Mouse (Mus musculus): ENCODE results near the gene Adamtsl1. TPM values are rescaled to one million over a fixed set of nuclear protein-coding genes. Genes with fewer than 3 reads are reported as not detected.

Adamtsl1 gene
- polyA plus RNA-seq (2012; ENCODE audit: insufficient read depth, insufficient read length, missing spikeins), result 0.79 and 3.2 TPM in 2 replicates

- H3K27ac ChIP-seq (replicated peaks; ENCODE audit: low read depth, low read length), result no peak within 1 kb of the TSS
Observed at GRCm38 (mm10) chr4:85513792-85514191, at the start of gene Adamtsl1. Gene Adamtsl1 (plus strand): TSS chr4:85514172.

GRCm38 (mm10) chr4:85483586-85483985 lies 30.4 kb upstream of the Adamtsl1 start:
- no peaks in the 10 kb centered on the region for H3K4me1 ChIP-seq (ENCODE audit: control insufficient read depth, insufficient read depth, insufficient read length, low read length)
- no peak overlapping the region for H3K4me3 ChIP-seq (ENCODE audit: insufficient read depth, low read depth, low read length)
- H3K27ac ChIP-seq (replicated peaks; ENCODE audit: low read depth, low read length), result no peak overlapping the region

More at GRCm38 (mm10) chr4:85513792-85514191, at the start of gene Adamtsl1:
- Histone ChIP-seq H3K4me3 (ENCODE audit: insufficient read depth, low read depth, low read length) (no peak within 1 kb of the TSS; the same call in 1 of the 2 replicates), H3K4me1 (ENCODE audit: control insufficient read depth, insufficient read depth, insufficient read length, low read length) (0 out of 2 replicates have a peak, but pooled peaks cover 2% of the 10 kb centered on the region)

GRCm38 (mm10) chr4:85486316-85486946 lies 27.5 kb upstream of the Adamtsl1 start:
- no peaks in the 10 kb centered on the region for H3K4me1 ChIP-seq (ENCODE audit: control insufficient read depth, insufficient read depth, insufficient read length, low read length)
- no peak overlapping the region for H3K27ac ChIP-seq (replicated peaks; ENCODE audit: low read depth, low read length)

DNA sequence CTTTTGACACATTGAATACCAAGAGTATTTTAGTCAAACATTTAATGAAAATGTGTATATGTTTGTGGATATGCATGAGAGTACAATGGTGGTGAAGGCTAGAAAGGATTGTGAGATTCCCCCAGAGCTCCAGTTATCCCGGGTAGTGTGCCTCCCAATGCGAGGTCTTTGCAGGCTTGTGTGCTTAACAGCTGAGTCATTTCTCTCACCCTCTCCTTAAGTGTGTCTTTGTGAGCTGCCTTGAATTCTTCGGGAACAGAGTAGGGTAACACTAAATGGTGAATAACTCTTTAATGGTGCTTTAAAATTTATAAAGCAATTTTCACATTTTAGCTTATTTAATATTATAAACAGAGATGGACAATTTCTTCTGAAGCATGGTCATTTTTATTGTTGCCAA lies 8.3 kb upstream of the Adamtsl1 start:
- H3K4me1 ChIP-seq (ENCODE audit: control insufficient read depth, insufficient read depth, insufficient read length, low read length), result no peaks in the 10 kb centered on the region
- H3K4me3 ChIP-seq (ENCODE audit: insufficient read depth, low read depth, low read length), result no peak overlapping the region
- H3K27ac ChIP-seq (replicated peaks; ENCODE audit: low read depth, low read length), result no peak overlapping the region

More at GRCm38 (mm10) chr4:85486316-85486946, 27.5 kb upstream of the Adamtsl1 start:
- H3K4me3 ChIP-seq (ENCODE audit: insufficient read depth, low read depth, low read length), result no peak overlapping the region

DNA sequence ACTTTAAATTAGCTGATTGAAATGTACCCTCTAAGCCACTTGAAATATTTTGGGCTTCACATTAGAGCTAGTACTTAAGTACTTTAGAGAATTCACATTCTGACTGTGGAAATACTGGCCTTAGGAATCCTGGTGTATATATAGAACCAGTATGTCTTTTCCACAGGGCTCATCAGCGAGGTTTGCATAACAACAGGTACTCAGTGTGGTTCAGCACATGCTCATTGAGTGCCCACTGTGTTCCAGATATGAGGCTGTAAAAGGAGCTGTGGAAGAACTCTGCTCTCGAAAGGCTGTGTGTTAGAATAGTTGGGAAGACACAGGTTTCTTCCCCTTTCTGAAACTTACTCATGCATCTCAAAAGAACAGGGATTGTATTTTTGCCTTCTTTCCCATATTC lies 7.0 kb upstream of the Adamtsl1 start:
- H3K27ac ChIP-seq (replicated peaks; ENCODE audit: low read depth, low read length), result no peak overlapping the region
- no peak overlapping the region for H3K4me3 ChIP-seq (ENCODE audit: insufficient read depth, low read depth, low read length)
- no peaks in the 10 kb centered on the region for H3K4me1 ChIP-seq (ENCODE audit: control insufficient read depth, insufficient read depth, insufficient read length, low read length)

- Histone ChIP-seq H3K27ac (replicated peaks; ENCODE audit: low read depth, low read length) (no peak overlapping the region), H3K4me3 (ENCODE audit: insufficient read depth, low read depth, low read length) (no peak overlapping the region), H3K4me1 (ENCODE audit: control insufficient read depth, insufficient read depth, insufficient read length, low read length) (no peaks in the 10 kb centered on the region)
Observed at GRCm38 (mm10) chr4:85507491-85507890, 6.5 kb upstream of the Adamtsl1 start.

- H3K4me1 ChIP-seq (ENCODE audit: control insufficient read depth, insufficient read depth, insufficient read length, low read length), result 0 out of 2 replicates have a peak, but pooled peaks cover 2% of the 10 kb centered on the region
- H3K27ac ChIP-seq (replicated peaks; ENCODE audit: low read depth, low read length), result no peak overlapping the region
- H3K4me3 ChIP-seq (ENCODE audit: insufficient read depth, low read depth, low read length), result no peak overlapping the region
Observed at GRCm38 (mm10) chr4:85513288-85513687, 684 bp upstream of the Adamtsl1 start.

GRCm38 (mm10) chr4:85514205-85514681 lies 271 bp downstream of the Adamtsl1 start:
- H3K27ac ChIP-seq (replicated peaks; ENCODE audit: low read depth, low read length), result no peak overlapping the region
- 0 out of 2 replicates have a peak, but pooled peaks cover 2% of the 10 kb centered on the region for H3K4me1 ChIP-seq (ENCODE audit: control insufficient read depth, insufficient read depth, insufficient read length, low read length)

DNA sequence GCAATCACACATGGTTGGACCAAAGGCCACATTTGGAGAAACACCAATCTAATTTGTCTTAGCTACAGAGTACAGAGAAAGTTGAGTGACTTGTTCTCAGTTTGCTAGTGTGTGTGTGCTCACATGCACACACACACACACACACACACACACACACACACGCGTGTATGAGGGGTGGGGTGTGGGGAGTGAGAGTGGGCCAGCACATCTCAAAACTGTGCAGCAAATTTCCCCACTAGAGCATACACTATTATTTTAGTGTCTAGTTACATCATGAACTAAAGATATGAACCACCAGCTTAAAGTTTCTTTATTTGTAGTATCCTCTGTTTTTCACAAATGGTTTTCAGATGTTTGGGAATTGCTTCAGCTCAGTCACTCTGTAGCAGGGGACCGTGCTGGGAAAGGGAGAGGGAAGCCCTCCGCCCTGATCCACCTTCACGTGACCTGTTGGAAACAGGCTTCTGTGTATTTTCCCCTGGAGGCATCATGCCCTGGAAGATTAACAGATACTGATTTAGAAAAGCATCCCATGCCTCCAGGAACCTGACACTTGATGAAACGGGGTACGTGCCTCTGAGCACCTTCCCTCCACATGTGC lies 13.1 kb downstream of the Adamtsl1 start:
- Histone ChIP-seq H3K4me1 (ENCODE audit: control insufficient read depth, insufficient read depth, insufficient read length, low read length) (no peaks in the 10 kb centered on the region), H3K4me3 (ENCODE audit: insufficient read depth, low read depth, low read length) (no peak overlapping the region), H3K27ac (replicated peaks; ENCODE audit: low read depth, low read length) (no peak overlapping the region)

More at GRCm38 (mm10) chr4:85514205-85514681, 271 bp downstream of the Adamtsl1 start:
- no peak overlapping the region; the same call in 1 of the 2 replicates for H3K4me3 ChIP-seq (ENCODE audit: insufficient read depth, low read depth, low read length)

- no peak overlapping the region for H3K27ac ChIP-seq (replicated peaks; ENCODE audit: low read depth, low read length)
- H3K4me3 ChIP-seq (ENCODE audit: insufficient read depth, low read depth, low read length), result no peak overlapping the region
- no peaks in the 10 kb centered on the region for H3K4me1 ChIP-seq (ENCODE audit: control insufficient read depth, insufficient read depth, insufficient read length, low read length)
Observed at GRCm38 (mm10) chr4:85529852-85530251, 15.9 kb downstream of the Adamtsl1 start.

GRCm38 (mm10) chr4:85539677-85540076 lies 25.7 kb downstream of the Adamtsl1 start:
- Histone ChIP-seq H3K27ac (replicated peaks; ENCODE audit: low read depth, low read length) (no peak overlapping the region), H3K4me3 (ENCODE audit: insufficient read depth, low read depth, low read length) (no peak overlapping the region)

GRCm38 (mm10) chr4:85543221-85543620 lies 29.2 kb downstream of the Adamtsl1 start:
- Histone ChIP-seq H3K27ac (replicated peaks; ENCODE audit: low read depth, low read length) (no peak overlapping the region), H3K4me3 (ENCODE audit: insufficient read depth, low read depth, low read length) (no peak overlapping the region), H3K4me1 (ENCODE audit: control insufficient read depth, insufficient read depth, insufficient read length, low read length) (no peaks in the 10 kb centered on the region)

More at GRCm38 (mm10) chr4:85539677-85540076, 25.7 kb downstream of the Adamtsl1 start:
- H3K4me1 ChIP-seq (ENCODE audit: control insufficient read depth, insufficient read depth, insufficient read length, low read length), result no peaks in the 10 kb centered on the region

DNA sequence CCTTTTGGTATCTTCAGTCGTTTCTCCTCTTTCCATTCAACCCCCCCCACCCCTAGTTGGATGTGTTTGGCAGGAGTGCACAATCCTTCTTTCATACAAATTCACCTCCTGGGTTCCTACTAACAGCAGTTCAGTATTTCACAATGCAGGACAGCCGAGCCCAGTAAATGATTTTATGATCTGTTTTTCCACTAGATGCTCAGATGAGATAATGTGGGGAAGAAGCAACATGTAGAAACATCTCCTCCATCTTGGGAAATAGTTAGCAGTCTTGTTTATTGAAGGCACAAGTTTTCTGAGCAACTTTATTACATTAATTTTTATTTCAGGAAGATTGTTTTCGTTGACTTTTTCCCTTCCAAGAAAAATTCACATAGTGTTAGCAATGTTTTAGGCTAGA lies 40.7 kb downstream of the Adamtsl1 start:
- Histone ChIP-seq H3K27ac (replicated peaks; ENCODE audit: low read depth, low read length) (no peak overlapping the region), H3K4me3 (ENCODE audit: insufficient read depth, low read depth, low read length) (no peak overlapping the region), H3K4me1 (ENCODE audit: control insufficient read depth, insufficient read depth, insufficient read length, low read length) (no peaks in the 10 kb centered on the region)

- Histone ChIP-seq H3K4me1 (ENCODE audit: control insufficient read depth, insufficient read depth, insufficient read length, low read length) (no peaks in the 10 kb centered on the region), H3K4me3 (ENCODE audit: insufficient read depth, low read depth, low read length) (no peak overlapping the region), H3K27ac (replicated peaks; ENCODE audit: low read depth, low read length) (no peak overlapping the region)
Observed at GRCm38 (mm10) chr4:85559753-85560152, 45.8 kb downstream of the Adamtsl1 start.

- Histone ChIP-seq H3K4me3 (ENCODE audit: insufficient read depth, low read depth, low read length) (no peak overlapping the region), H3K4me1 (ENCODE audit: control insufficient read depth, insufficient read depth, insufficient read length, low read length) (no peaks in the 10 kb centered on the region), H3K27ac (replicated peaks; ENCODE audit: low read depth, low read length) (no peak overlapping the region)
Observed at GRCm38 (mm10) chr4:85585426-85585825, 71.5 kb downstream of the Adamtsl1 start.

- H3K27ac ChIP-seq (replicated peaks; ENCODE audit: low read depth, low read length), result no peak overlapping the region
- H3K4me1 ChIP-seq (ENCODE audit: control insufficient read depth, insufficient read depth, insufficient read length, low read length), result no peaks in the 10 kb centered on the region
Observed at GRCm38 (mm10) chr4:85588928-85589327, 75.0 kb downstream of the Adamtsl1 start.

More at GRCm38 (mm10) chr4:85588928-85589327, 75.0 kb downstream of the Adamtsl1 start:
- H3K4me3 ChIP-seq (ENCODE audit: insufficient read depth, low read depth, low read length), result no peak overlapping the region

Measured in brown adipose tissue, adult 24 weeks (tissue).